Mouse (Mus musculus): ENCODE measurements at regions not wholly inside any gene's neighbourhood (a gene's known extent, or its start where the extent isn't known, plus 50 kb on each side); places are given as distances from the start of the nearest gene placed in this dataset.
A peak's percentile ranks its signal among the peaks of the same experiment; 100 is the strongest.

DNA sequence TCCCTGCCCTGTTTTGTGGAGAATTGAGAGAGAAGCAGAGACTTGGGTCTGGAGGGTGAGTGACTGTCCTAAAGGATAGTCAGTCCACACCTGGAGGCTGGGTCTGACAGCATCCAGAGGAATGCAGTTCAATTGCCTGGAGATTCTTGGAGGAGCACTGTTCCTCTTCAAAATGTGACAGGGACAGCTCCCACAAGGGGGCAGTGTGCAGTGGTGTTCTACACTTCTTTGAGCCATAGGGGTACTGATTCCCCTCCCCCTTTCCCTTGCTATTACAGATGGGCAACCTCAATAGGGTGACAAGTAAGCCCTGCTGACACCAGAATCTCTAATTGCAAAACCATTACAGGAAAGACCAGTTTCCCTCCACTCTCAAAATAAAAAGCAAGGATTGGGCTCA is 63.7 kb upstream of the Gm773 start:
- DNase-seq, result peak; percentile 7

DNA sequence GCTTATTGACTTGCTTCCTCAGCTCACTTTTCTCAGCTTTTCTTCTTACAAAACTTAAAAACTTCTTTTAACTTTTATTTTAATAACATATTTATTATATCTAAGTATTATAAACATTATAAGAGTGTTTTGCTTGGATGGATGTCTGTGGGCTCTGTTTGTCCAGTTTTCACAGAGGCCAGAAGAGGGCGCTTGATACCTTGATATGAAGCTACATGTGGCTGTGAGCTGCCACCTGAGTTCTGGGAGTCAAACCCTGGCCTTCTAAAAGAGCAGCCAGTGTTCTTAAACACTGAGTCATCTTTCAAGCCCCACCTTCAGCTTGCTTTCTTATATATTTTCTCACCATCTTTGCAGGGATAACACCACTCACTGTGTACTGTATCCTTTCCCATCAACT is 61.5 kb upstream of the Gm773 start:
- peak; percentile 33 for DNase-seq

DNA sequence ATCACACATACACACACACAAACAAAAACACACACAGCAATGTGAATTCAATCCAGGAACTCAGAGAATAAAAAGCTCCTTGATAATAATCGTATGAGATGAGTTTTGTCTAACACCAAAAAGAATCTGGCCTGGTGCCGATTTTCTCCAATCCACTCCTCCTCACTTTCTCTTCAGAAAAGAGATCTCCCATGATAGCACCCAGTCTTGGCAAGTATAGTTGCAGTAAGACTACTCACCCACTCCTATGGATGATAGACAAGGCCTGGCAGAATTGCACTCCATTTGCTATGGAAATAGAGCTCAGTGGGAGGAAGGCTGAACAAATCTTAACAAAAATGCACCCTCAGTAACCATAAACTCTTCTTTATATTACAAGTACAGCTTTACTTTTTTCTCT is 57.0 kb upstream of the Gm773 start:
- no peak for DNase-seq
